In the genomic region with DNA sequence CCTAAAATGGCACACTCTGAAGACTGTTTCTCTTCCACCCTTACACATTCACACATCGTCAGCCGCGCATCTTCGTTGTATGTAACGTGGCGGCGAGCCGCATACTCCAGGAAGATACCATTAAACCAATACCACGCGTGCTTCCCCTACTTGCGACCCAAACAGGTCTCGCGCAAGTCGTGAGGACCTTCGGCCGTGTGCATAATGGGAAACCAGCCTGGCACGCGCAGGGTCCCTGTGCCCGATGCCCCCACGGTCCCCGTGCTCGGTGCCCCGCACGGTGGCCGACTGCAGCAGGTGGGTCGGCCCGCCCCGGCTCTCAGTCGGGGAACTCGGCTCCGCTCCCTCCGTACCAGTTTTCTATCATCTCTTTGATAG, we compare ENCODE assay signal across 9 mouse cellular contexts. TPM values are rescaled to one million over a fixed set of nuclear protein-coding genes. Genes with fewer than 3 reads are reported as not detected.
DNase-seq lines count a peak whose midpoint lies in the region; ATAC-seq and TF ChIP-seq lines count a peak whose summit lies in the region.
"Had no signal": no experiment of that assay in that cellular context is flagged by ENCODE, and none has a peak within 500 bp of the region (broad histone marks: within the 10 kb centered on the region; RNA-seq: fewer than 3 reads in every experiment).

No protein-coding gene starts in this region.

- H3K27ac ChIP-seq in lung, embryonic 14.5 days (ENCODE audit: low read depth), result peak overlapping the region; percentile 91
- peak overlapping the region; percentile 97 for H3K27ac ChIP-seq in hindbrain, embryonic 15.5 days (replicated peaks)
- peak overlapping the region; percentile 93 for H3K27ac ChIP-seq in midbrain, embryonic 14.5 days (replicated peaks; ENCODE audit: low read depth, low read length)

- H3K9me3 ChIP-seq in lung, embryonic 14.5 days (ENCODE audit: low read depth, low read length), result no peaks in the 10 kb centered on the region
- H3K9me3 ChIP-seq in hindbrain, embryonic 15.5 days, result no peaks in the 10 kb centered on the region
- H3K9me3 ChIP-seq in midbrain, embryonic 14.5 days (ENCODE audit: control insufficient read depth, low read length), result no peaks in the 10 kb centered on the region

- peak overlapping the region; percentile 78 for H3K9ac ChIP-seq in lung, embryonic 14.5 days
- H3K9ac ChIP-seq in hindbrain, embryonic 15.5 days, result peak overlapping the region; percentile 78
- H3K9ac ChIP-seq in midbrain, embryonic 14.5 days (replicated peaks; ENCODE audit: low read length), result peak overlapping the region; percentile 72

- under 1% methylated on average over 32 of the region's 32 CpGs for WGBS in lung, embryonic 14.5 days
- WGBS in hindbrain, embryonic 15.5 days, result 2% methylated on average over 32 of the region's 32 CpGs
- under 1% methylated on average over 32 of the region's 32 CpGs for WGBS in midbrain, embryonic 14.5 days

- H3K4me3 ChIP-seq in lung, embryonic 14.5 days (ENCODE audit: low read depth, low read length), result peak overlapping the region; percentile 90
- H3K4me3 ChIP-seq in hindbrain, embryonic 15.5 days, result peak overlapping the region; percentile 77
- peak overlapping the region; percentile 92 for H3K4me3 ChIP-seq in midbrain, embryonic 14.5 days (replicated peaks; ENCODE audit: low read depth, low read length)

- peak overlapping the region; percentile 69 for H3K4me2 ChIP-seq in lung, embryonic 14.5 days
- H3K4me2 ChIP-seq in hindbrain, embryonic 15.5 days, result peak overlapping the region; percentile 72
- peak overlapping the region; percentile 67 for H3K4me2 ChIP-seq in midbrain, embryonic 14.5 days (ENCODE audit: low read length)

- H3K4me1 ChIP-seq in lung, embryonic 14.5 days (ENCODE audit: insufficient read depth), result peaks cover 24% of the 10 kb centered on the region
- peaks cover 44% of the 10 kb centered on the region for H3K4me1 ChIP-seq in hindbrain, embryonic 15.5 days (replicated peaks)
- peaks cover 41% of the 10 kb centered on the region for H3K4me1 ChIP-seq in midbrain, embryonic 14.5 days (ENCODE audit: control insufficient read depth, insufficient read depth, low read length)

- no peak for DNase-seq in lung, embryonic 14.5 days
- DNase-seq in lung, postnatal 36 days, result no peak
- DNase-seq in midbrain, embryonic 14.5 days, result peak; percentile 84
- DNase-seq in right cerebral cortex, postnatal 4 days, result no peak
- DNase-seq in urinary bladder, postnatal 14 days (ENCODE audit: low spot score), result no peak
- DNase-seq in gastrocnemius, postnatal 25 days, result no peak

- no peak for TF ChIP-seq CTCF in lung, embryonic 14.5 days (IDR thresholded peaks at IDR 0.05; ENCODE audit: low read depth)

- ATAC-seq in lung, embryonic 14.5 days (ENCODE audit: insufficient read depth), result peak; percentile 65
- ATAC-seq in common myeloid progenitor, adult 5-6 weeks (replicated peaks; ENCODE audit: low read depth, poor library complexity, severe bottlenecking), result peak; percentile 51
- peak; percentile 85 for ATAC-seq in hindbrain, embryonic 15.5 days (ENCODE audit: low FRiP score, low read depth)
- peak; percentile 76 for ATAC-seq in midbrain, embryonic 14.5 days (ENCODE audit: low FRiP score, low TSS enrichment)

- H3K27me3 ChIP-seq in lung, embryonic 14.5 days (ENCODE audit: insufficient read depth, low read length), result no peaks in the 10 kb centered on the region
- H3K27me3 ChIP-seq in hindbrain, embryonic 15.5 days, result no peaks in the 10 kb centered on the region
- H3K27me3 ChIP-seq in midbrain, embryonic 14.5 days (ENCODE audit: control insufficient read depth, insufficient read depth, low read length), result no peaks in the 10 kb centered on the region

- peaks cover 38% of the 10 kb centered on the region for H3K36me3 ChIP-seq in lung, embryonic 14.5 days (ENCODE audit: insufficient read depth)
- peaks cover 6% of the 10 kb centered on the region; the same call in 1 of the 2 replicates for H3K36me3 ChIP-seq in hindbrain, embryonic 15.5 days
- peaks cover 27% of the 10 kb centered on the region; the same call in 1 of the 2 replicates for H3K36me3 ChIP-seq in midbrain, embryonic 14.5 days (ENCODE audit: control insufficient read depth, insufficient read depth, low read length)

RNA-seq across cellular contexts. Expression of a gene that starts 0.5 kb away (rescaled TPM):
- 36.1 and 39.2 TPM in 2 replicates for polyA plus RNA-seq in lung, embryonic 14.5 days (2014; fragmentation: Nextera tagmentation; extraction: Ambion mirVana)
- total RNA-seq in common myeloid progenitor, adult 5-6 weeks (2017), result 46.5 and 49.7 TPM in 2 replicates
- polyA plus RNA-seq in hindbrain, embryonic 15.5 days (2015; fragmentation: Nextera tagmentation; extraction: Ambion mirVana), result 24.8 and 26.5 TPM in 2 replicates
- polyA plus RNA-seq in midbrain, embryonic 14.5 days (2014; fragmentation: Nextera tagmentation; extraction: Ambion mirVana), result 25.0 and 30.4 TPM in 2 replicates
- 1 to 10 TPM; 4.4 to 8.7 TPM for total RNA-seq in gastrocnemius, postnatal 25 days (2021)

RNA-seq across cellular contexts. Expression of a gene that starts 0.7 kb away (rescaled TPM):
- polyA plus RNA-seq in lung, embryonic 14.5 days (2014; fragmentation: Nextera tagmentation; extraction: Ambion mirVana), result 36.0 and 37.3 TPM in 2 replicates
- 22.5 and 33.7 TPM in 2 replicates for total RNA-seq in common myeloid progenitor, adult 5-6 weeks (2017)
- polyA plus RNA-seq in hindbrain, embryonic 15.5 days (2015; fragmentation: Nextera tagmentation; extraction: Ambion mirVana), result 54.2 and 55.7 TPM in 2 replicates
- 77.0 and 93.4 TPM in 2 replicates for polyA plus RNA-seq in midbrain, embryonic 14.5 days (2014; fragmentation: Nextera tagmentation; extraction: Ambion mirVana)
- total RNA-seq in gastrocnemius, postnatal 25 days (2021), result 10 to 100 TPM; 18.8 to 19.2 TPM

RNA-seq across cellular contexts. Expression of a gene that starts 40.5 kb away (rescaled TPM):
- 0.12 and 0.34 TPM in 2 replicates for polyA plus RNA-seq in lung, embryonic 14.5 days (2014; fragmentation: Nextera tagmentation; extraction: Ambion mirVana)
- total RNA-seq in common myeloid progenitor, adult 5-6 weeks (2017), result not detected in 2 replicates
- polyA plus RNA-seq in hindbrain, embryonic 15.5 days (2015; fragmentation: Nextera tagmentation; extraction: Ambion mirVana), result 10.7 and 11.0 TPM in 2 replicates
- 14.2 and 18.1 TPM in 2 replicates for polyA plus RNA-seq in midbrain, embryonic 14.5 days (2014; fragmentation: Nextera tagmentation; extraction: Ambion mirVana)
- under 1 TPM; 0.05 to 0.19 TPM for total RNA-seq in gastrocnemius, postnatal 25 days (2021)
- total RNA-seq: hematopoietic stem cell, adult 5-6 weeks had no signal
